Mouse (Mus musculus) midbrain, embryonic 15.5 days (tissue): ENCODE measurements at regions not wholly inside any gene's neighbourhood (a gene's known extent, or its start where the extent isn't known, plus 50 kb on each side); places are given as distances from the start of the nearest gene placed in this dataset.

Source experiments
- ATAC-seq: fragments of 200-750 bp; cut with Nextera tagmentation; replicated peaks from 2 replicates; pipeline ENCODE4 v1.8.0; 2017; ENCODE audit warnings: moderate TSS enrichment
- H3K27ac ChIP-seq: fragments of 300-500 bp; sonication (generic); 2 replicates; pipeline ENCODE4 v1.5.1; 2015; ENCODE audit warnings: mild to moderate bottlenecking, inconsistent platforms
- H3K27me3 ChIP-seq: fragments of 300-500 bp; sonication (generic); replicated peaks from 2 replicates; pipeline ENCODE4 v1.6.1; 2015; ENCODE audit warnings: inconsistent platforms
- H3K36me3 ChIP-seq: fragments of 300-500 bp; sonication (generic); replicated peaks from 2 replicates; pipeline ENCODE4 v1.6.1; 2015; ENCODE audit warnings: inconsistent platforms
- H3K4me1 ChIP-seq: fragments of 300-500 bp; sonication (generic); 2 replicates; pipeline ENCODE4 v1.6.1; 2015; ENCODE audit warnings: inconsistent platforms
- H3K4me2 ChIP-seq: fragments of 300-500 bp; sonication (generic); 2 replicates; pipeline ENCODE4 v1.6.1; 2015; ENCODE audit warnings: inconsistent platforms, mild to moderate bottlenecking, moderate library complexity
- H3K4me3 ChIP-seq: fragments of 300-500 bp; sonication (generic); 2 replicates; pipeline ENCODE4 v1.5.1; 2015; ENCODE audit warnings: mild to moderate bottlenecking, inconsistent platforms
- H3K9ac ChIP-seq: fragments of 300-500 bp; sonication (generic); 2 replicates; pipeline ENCODE4 v1.6.1; 2015; ENCODE audit warnings: mild to moderate bottlenecking, inconsistent platforms
- H3K9me3 ChIP-seq: fragments of 300-500 bp; sonication (generic); 2 replicates; pipeline ENCODE4 v1.6.1; 2016; ENCODE audit warnings: inconsistent platforms
- WGBS: fragments of 180-500 bp; shearing (Covaris S2); methylation state at CpG from one replicate; pipeline ENCODE4 v1.1.7; 2015; ENCODE audit warnings: mixed read lengths; 5-methylcytosine and 5-hydroxymethylcytosine counted together

DNA sequence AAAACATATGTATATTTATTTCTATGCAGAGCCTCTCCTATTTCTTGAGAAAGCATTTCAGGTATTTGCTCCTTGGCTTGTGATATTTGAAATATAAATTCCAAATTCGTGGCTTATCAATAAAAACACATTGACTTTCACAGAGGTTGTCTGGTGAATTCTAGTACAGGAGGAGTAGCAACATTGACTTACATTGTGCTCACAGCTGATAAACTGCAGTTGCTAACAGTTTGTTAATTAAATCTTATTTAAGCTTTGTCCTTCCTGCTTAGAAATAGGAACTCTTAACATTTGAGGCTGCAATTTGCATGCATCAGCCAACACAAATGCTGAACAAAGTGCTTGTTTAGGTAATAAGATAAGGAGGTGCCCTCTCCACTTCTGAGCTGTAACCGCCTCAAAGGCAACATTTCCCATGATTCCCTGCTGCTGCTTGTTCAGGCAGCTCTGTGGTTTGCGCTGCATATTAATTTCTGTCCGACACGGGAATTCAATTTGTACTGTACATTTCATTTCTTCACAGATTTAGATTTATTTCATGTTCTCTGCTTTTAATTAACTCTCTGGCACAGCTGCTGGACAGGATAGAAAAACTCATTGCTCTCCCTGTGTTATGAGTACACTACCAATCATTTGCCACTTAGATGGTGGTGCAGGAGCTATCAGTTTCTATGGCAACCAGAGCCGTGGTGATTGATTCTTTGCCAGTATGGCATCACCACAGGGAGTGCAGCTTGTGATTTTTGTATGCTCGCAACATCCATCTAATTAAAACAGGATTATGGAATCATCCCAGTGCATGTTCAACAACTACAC, 219.0 kb downstream of the Zfp352 start:
- Histone ChIP-seq H3K27me3 (no peaks in the 10 kb centered on the region), H3K27ac (peak overlapping the region; percentile 76), H3K4me3 (peak overlapping the region; percentile 16; the same call in 1 of the 2 replicates)

GRCm38 (mm10) chr4:90438191-90438922, 219.7 kb downstream of the Zfp352 start:
- Histone ChIP-seq H3K4me3 (0 out of 2 replicates have a peak overlapping the region, but pooled peaks have one; percentile 16), H3K4me1 (peaks cover 11% of the 10 kb centered on the region), H3K9ac (no peak overlapping the region), H3K4me2 (peak overlapping the region; percentile 39; the same call in 1 of the 2 replicates), H3K27ac (peak overlapping the region; percentile 76), H3K9me3 (no peaks in the 10 kb centered on the region), H3K27me3 (no peaks in the 10 kb centered on the region), H3K36me3 (no peaks in the 10 kb centered on the region)
- ATAC-seq: peak; percentile 43
- WGBS: 62% methylated on average over 10 of the region's 10 CpGs

More for the DNA sequence above, 219.0 kb downstream of the Zfp352 start:
- 20% methylated on average over 7 of the region's 7 CpGs for WGBS
- ATAC-seq: peak; percentile 98
- Histone ChIP-seq H3K9ac (no peak overlapping the region), H3K9me3 (no peaks in the 10 kb centered on the region), H3K36me3 (no peaks in the 10 kb centered on the region), H3K4me2 (peak overlapping the region; percentile 39), H3K4me1 (peaks cover 11% of the 10 kb centered on the region)

DNA sequence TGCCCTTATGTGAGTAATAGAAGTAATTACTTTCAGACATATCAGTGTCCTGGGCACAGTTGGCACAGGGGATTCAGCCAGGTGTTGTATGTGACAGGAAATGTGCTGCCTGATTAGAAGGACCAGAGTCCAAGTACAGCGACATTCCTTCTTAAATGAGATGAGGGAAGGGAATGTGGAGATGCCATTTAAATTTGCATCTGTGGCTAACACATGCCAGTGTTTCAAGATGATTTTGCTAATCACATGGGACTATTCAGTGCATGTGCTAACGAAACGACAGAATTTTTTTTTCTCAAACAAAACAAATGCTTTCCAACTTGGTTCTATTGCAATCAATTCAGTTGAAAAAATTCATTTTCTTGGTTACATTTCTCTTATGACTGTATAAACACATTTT, 226.6 kb downstream of the Zfp352 start:
- H3K27me3 ChIP-seq: no peaks in the 10 kb centered on the region
- no peak overlapping the region for H3K9ac ChIP-seq
- no peak overlapping the region for H3K4me2 ChIP-seq
- H3K9me3 ChIP-seq: no peaks in the 10 kb centered on the region
- H3K4me1 ChIP-seq: no peaks in the 10 kb centered on the region
- 75% methylated on average over 3 of the region's 3 CpGs for WGBS
- H3K36me3 ChIP-seq: no peaks in the 10 kb centered on the region
- no peak overlapping the region for H3K27ac ChIP-seq
- no peak overlapping the region for H3K4me3 ChIP-seq
- no peak for ATAC-seq

- H3K9me3 ChIP-seq: no peaks in the 10 kb centered on the region
- no peak overlapping the region for H3K4me2 ChIP-seq
- H3K27me3 ChIP-seq: no peaks in the 10 kb centered on the region
- no peak overlapping the region for H3K4me3 ChIP-seq
- no peak for ATAC-seq
- no peaks in the 10 kb centered on the region for H3K4me1 ChIP-seq
- no peak overlapping the region for H3K9ac ChIP-seq
- H3K36me3 ChIP-seq: no peaks in the 10 kb centered on the region
- H3K27ac ChIP-seq: no peak overlapping the region
Measured at GRCm38 (mm10) chr4:90452576-90452975, 234.0 kb downstream of the Zfp352 start.

GRCm38 (mm10) chr4:90453029-90453428, 234.4 kb downstream of the Zfp352 start:
- no peak overlapping the region for H3K9ac ChIP-seq
- no peak for ATAC-seq
- H3K9me3 ChIP-seq: no peaks in the 10 kb centered on the region
- WGBS: 90% methylated on average over 3 of the region's 3 CpGs
- H3K4me2 ChIP-seq: no peak overlapping the region
- H3K4me1 ChIP-seq: no peaks in the 10 kb centered on the region
- H3K27ac ChIP-seq: no peak overlapping the region
- H3K36me3 ChIP-seq: no peaks in the 10 kb centered on the region
- no peak overlapping the region for H3K4me3 ChIP-seq
- H3K27me3 ChIP-seq: no peaks in the 10 kb centered on the region

DNA sequence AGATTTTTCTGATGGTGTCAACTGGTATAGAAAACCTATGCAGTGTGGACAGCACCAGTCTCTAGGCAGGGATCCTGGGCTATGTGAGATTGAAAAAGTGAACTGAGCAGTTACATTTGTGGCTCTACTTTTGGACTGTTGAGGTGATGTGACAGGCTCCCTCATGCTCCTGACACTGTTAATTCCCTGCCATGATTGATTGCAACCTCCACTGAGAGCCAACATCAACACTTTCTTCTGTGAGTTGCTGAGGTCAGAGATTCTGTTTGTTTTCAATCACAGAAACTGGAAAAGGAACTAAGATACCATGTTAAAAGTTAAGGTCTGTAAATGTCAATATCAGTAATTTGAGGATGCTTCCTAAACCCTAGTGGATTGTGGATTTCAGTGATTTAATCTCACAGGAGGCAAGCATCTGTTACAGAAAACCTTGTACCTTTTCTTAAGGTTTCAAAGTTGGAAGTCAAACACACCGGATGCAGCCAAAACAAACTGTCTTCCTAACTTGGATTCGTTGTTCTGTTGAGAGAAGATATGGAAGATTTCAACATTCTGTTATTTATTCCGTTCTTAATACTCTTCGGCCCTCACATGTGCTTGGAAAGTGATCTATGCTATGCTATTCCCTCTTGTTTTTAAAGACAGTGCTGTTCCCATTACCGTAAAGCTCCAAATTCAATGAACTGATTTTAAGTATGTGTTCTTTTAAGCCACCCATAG, 278.4 kb downstream of the Zfp352 start:
- ATAC-seq: no peak
- Histone ChIP-seq H3K9ac (no peak overlapping the region), H3K4me3 (no peak overlapping the region), H3K9me3 (no peaks in the 10 kb centered on the region), H3K27me3 (no peaks in the 10 kb centered on the region), H3K4me1 (no peaks in the 10 kb centered on the region), H3K27ac (no peak overlapping the region), H3K36me3 (no peaks in the 10 kb centered on the region), H3K4me2 (no peak overlapping the region)
- WGBS: 90% methylated on average over 5 of the region's 5 CpGs
